Mouse (Mus musculus) heart, embryonic 16.5 days (tissue): ENCODE results near the gene Narf. TPM values are rescaled to one million over a fixed set of nuclear protein-coding genes. Genes with fewer than 3 reads are reported as not detected.

Experiments
- ATAC-seq: fragments of 200-750 bp; cut with Nextera tagmentation; replicated peaks from 2 replicates; pipeline ENCODE4 v1.8.0; 2017; ENCODE audit warnings: moderate number of reproducible peaks; ENCODE audit not compliant: insufficient read depth, low FRiP score; ENCODE audit errors: extremely low read depth
- H3K27ac ChIP-seq: fragments of 300-500 bp; sonication (generic); 2 replicates; pipeline ENCODE4 v1.5.1; 2014; ENCODE audit warnings: mild to moderate bottlenecking, low read length, control low read depth, moderate library complexity
- H3K27me3 ChIP-seq: fragments of 300-500 bp; sonication (generic); 2 replicates; pipeline ENCODE4 v1.6.1; 2014; ENCODE audit warnings: low read length, mixed read lengths; ENCODE audit not compliant: control insufficient read depth, insufficient read depth
- H3K36me3 ChIP-seq: fragments of 300-500 bp; sonication (generic); 2 replicates; pipeline ENCODE4 v1.6.1; 2014; ENCODE audit not compliant: control insufficient read depth, insufficient read depth
- H3K4me1 ChIP-seq: fragments of 300-500 bp; sonication (generic); 2 replicates; pipeline ENCODE4 v1.6.1; 2014; ENCODE audit warnings: low read length, mixed read lengths; ENCODE audit not compliant: control insufficient read depth, insufficient read depth
- H3K4me2 ChIP-seq: fragments of 300-500 bp; sonication (generic); 2 replicates; pipeline ENCODE4 v1.6.1; 2014; ENCODE audit warnings: low read depth, mild to moderate bottlenecking, control low read depth, low read length
- H3K4me3 ChIP-seq: fragments of 300-500 bp; sonication (generic); 2 replicates; pipeline ENCODE4 v1.5.1; 2014; ENCODE audit warnings: mild to moderate bottlenecking, control low read depth, low read length
- H3K9ac ChIP-seq: fragments of 300-500 bp; sonication (generic); 2 replicates; pipeline ENCODE4 v1.6.1; 2014; ENCODE audit warnings: low read length, control low read depth
- H3K9me3 ChIP-seq: fragments of 300-500 bp; sonication (generic); replicated peaks from 2 replicates; pipeline ENCODE4 v1.6.1; 2016; ENCODE audit warnings: low read length; ENCODE audit not compliant: control insufficient read depth
- WGBS: fragments of 180-500 bp; shearing (Covaris S2); extraction: QIAGEN DNeasy Blood & Tissue Kit; methylation state at CpG from one replicate; pipeline ENCODE4 v1.1.7; 2014; 5-methylcytosine and 5-hydroxymethylcytosine counted together
- polyA plus RNA-seq: library from polyadenylated mRNA; unstranded; fragments of >200 nt; fragmentation: Nextera tagmentation; extraction: Ambion mirVana; gene quantifications from 2 replicates; pipeline ENCODE4 v1.2.1, GENCODE M21; 2015

Gene Narf
- polyA plus RNA-seq, result 64.9 and 68.4 TPM in 2 replicates

- H3K4me3 ChIP-seq, result peak within 1 kb of the TSS; percentile 92
- WGBS, result under 1% methylated on average over 50 of the region's 50 CpGs
- peak; percentile 98 for ATAC-seq
These were observed at the start of gene Narf for GRCm38 (mm10) chr11:121236564-121237344. Gene Narf, plus strand, starts transcription at chr11:121237253.

DNA sequence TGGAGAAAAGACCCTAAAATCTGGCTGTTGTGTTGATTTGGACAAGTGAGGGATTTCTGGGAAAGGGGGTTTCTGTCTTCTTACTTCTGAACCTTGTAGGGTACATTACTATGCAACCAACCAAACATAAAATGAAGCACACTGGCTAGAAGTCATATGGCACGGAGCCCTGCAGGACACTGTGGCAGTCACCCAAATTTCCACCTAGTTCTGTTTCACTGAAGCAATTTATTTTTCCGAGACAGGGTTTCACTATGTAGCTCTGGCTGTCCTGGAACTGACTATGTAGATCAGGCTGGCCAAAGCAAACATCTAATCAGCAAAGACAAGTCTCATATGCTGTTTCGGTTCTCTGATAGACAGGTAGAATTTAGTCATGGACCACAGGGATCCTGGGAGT, 47.4 kb upstream of the Narf start:
- H3K9ac ChIP-seq, result no peak overlapping the region
- H3K27me3 ChIP-seq, result no peaks in the 10 kb centered on the region
- no peak overlapping the region for H3K27ac ChIP-seq
- no peaks in the 10 kb centered on the region for H3K36me3 ChIP-seq
- H3K4me2 ChIP-seq, result no peak overlapping the region
- H3K9me3 ChIP-seq, result no peaks in the 10 kb centered on the region
- WGBS, result 73% methylated on average over 3 of the region's 3 CpGs
- no peak overlapping the region for H3K4me3 ChIP-seq
- no peak for ATAC-seq
- no peaks in the 10 kb centered on the region for H3K4me1 ChIP-seq

More at GRCm38 (mm10) chr11:121236564-121237344, at the start of gene Narf:
- H3K27ac ChIP-seq, result peak within 1 kb of the TSS; percentile 100
- peak within 1 kb of the TSS; percentile 91 for H3K9ac ChIP-seq
- H3K9me3 ChIP-seq, result no peaks in the 10 kb centered on the region
- H3K4me1 ChIP-seq, result peaks cover 32% of the 10 kb centered on the region
- peaks cover 12% of the 10 kb centered on the region; the same call in 1 of the 2 replicates for H3K36me3 ChIP-seq
- no peaks in the 10 kb centered on the region for H3K27me3 ChIP-seq
- peak within 1 kb of the TSS; percentile 73 for H3K4me2 ChIP-seq

DNA sequence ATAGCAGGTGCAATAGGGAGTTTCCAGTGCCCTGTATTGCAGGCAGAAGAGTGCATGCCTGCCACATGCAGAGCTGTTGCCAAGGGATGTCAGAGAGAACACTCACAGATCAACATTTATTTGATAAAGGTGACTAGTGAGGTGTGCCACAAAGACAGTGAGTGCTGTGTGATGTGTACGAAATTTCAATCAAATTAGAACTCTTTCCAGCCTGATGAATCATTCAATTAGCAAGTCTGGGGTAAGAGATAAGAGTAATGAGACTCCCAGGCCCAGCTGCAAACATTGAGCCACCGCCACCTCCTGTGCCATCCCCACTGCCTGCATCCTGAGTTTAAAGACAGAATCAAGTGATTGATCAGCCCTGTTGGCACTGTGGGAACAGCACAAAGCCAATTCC, 44.3 kb upstream of the Narf start:
- Histone ChIP-seq H3K9ac (no peak overlapping the region), H3K36me3 (no peaks in the 10 kb centered on the region), H3K4me1 (no peaks in the 10 kb centered on the region), H3K27ac (no peak overlapping the region), H3K27me3 (no peaks in the 10 kb centered on the region), H3K4me2 (no peak overlapping the region), H3K4me3 (no peak overlapping the region), H3K9me3 (no peaks in the 10 kb centered on the region)
- no peak for ATAC-seq
- WGBS, result 68% methylated on average over 2 of the region's 2 CpGs

GRCm38 (mm10) chr11:121193415-121193814, 43.6 kb upstream of the Narf start:
- no peaks in the 10 kb centered on the region for H3K4me1 ChIP-seq
- no peak for ATAC-seq
- no peaks in the 10 kb centered on the region for H3K27me3 ChIP-seq
- H3K9ac ChIP-seq, result no peak overlapping the region
- H3K36me3 ChIP-seq, result no peaks in the 10 kb centered on the region
- no peaks in the 10 kb centered on the region for H3K9me3 ChIP-seq
- no peak overlapping the region for H3K27ac ChIP-seq
- H3K4me3 ChIP-seq, result no peak overlapping the region
- H3K4me2 ChIP-seq, result no peak overlapping the region
- WGBS, result 84% methylated on average over 3 of the region's 3 CpGs

DNA sequence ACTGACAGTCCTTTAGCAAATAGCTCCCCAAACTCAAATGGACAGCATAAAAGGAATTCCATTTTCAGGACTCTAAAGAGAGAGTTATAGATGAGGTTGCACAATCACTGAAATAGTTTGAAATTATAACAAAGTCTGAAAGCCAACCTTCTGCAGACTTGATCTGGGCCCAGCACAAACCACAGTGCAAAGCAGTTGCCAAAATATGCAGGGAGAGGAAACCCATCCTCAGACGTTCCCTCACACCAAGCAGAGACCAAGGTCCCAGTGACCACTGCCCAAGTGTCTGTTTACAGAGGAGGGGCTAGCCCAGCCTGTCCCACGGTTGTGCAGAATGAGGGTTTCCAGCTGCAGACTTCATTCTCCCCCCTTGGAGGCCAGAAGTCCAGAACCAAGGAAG, 38.4 kb upstream of the Narf start:
- Histone ChIP-seq H3K4me1 (0 out of 2 replicates have a peak, but pooled peaks cover 3% of the 10 kb centered on the region), H3K4me2 (no peak overlapping the region), H3K36me3 (no peaks in the 10 kb centered on the region), H3K9me3 (no peaks in the 10 kb centered on the region), H3K4me3 (no peak overlapping the region), H3K27ac (no peak overlapping the region), H3K9ac (no peak overlapping the region), H3K27me3 (no peaks in the 10 kb centered on the region)
- 38% methylated on average over 2 of the region's 2 CpGs for WGBS
- no peak for ATAC-seq

GRCm38 (mm10) chr11:121199851-121200250, 37.2 kb upstream of the Narf start:
- no peaks in the 10 kb centered on the region for H3K36me3 ChIP-seq
- H3K27me3 ChIP-seq, result no peaks in the 10 kb centered on the region
- H3K9me3 ChIP-seq, result no peaks in the 10 kb centered on the region
- no peak overlapping the region for H3K9ac ChIP-seq
- WGBS, result 79% methylated on average over 4 of the region's 4 CpGs
- H3K4me2 ChIP-seq, result no peak overlapping the region
- no peak overlapping the region for H3K27ac ChIP-seq
- H3K4me3 ChIP-seq, result no peak overlapping the region
- peaks cover 6% of the 10 kb centered on the region; the same call in 1 of the 2 replicates for H3K4me1 ChIP-seq
- no peak for ATAC-seq

DNA sequence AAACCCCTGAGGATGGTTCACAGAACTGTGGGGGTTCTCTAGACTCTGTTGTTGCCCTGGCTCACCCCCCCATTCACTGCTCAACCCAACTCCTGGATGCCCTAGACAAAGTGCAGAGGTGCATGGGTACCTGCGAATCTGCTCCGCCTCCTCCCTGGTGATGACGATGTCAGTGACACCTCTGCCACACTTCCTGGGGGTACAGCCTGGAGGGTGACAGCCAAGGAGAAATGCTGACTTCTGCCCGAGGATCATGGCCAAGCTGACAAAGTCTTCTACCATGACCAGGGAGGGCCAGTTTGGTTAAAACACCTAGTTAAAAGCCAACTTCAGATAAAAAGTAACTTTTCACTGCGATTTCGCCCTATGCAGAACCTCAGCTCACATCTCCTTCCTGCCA, 36.3 kb upstream of the Narf start:
- Histone ChIP-seq H3K27ac (no peak overlapping the region), H3K27me3 (no peaks in the 10 kb centered on the region), H3K36me3 (no peaks in the 10 kb centered on the region), H3K4me1 (peaks cover 11% of the 10 kb centered on the region), H3K9me3 (no peaks in the 10 kb centered on the region), H3K4me2 (no peak overlapping the region), H3K9ac (no peak overlapping the region), H3K4me3 (no peak overlapping the region)
- no peak for ATAC-seq
- 89% methylated on average over 6 of the region's 6 CpGs for WGBS

DNA sequence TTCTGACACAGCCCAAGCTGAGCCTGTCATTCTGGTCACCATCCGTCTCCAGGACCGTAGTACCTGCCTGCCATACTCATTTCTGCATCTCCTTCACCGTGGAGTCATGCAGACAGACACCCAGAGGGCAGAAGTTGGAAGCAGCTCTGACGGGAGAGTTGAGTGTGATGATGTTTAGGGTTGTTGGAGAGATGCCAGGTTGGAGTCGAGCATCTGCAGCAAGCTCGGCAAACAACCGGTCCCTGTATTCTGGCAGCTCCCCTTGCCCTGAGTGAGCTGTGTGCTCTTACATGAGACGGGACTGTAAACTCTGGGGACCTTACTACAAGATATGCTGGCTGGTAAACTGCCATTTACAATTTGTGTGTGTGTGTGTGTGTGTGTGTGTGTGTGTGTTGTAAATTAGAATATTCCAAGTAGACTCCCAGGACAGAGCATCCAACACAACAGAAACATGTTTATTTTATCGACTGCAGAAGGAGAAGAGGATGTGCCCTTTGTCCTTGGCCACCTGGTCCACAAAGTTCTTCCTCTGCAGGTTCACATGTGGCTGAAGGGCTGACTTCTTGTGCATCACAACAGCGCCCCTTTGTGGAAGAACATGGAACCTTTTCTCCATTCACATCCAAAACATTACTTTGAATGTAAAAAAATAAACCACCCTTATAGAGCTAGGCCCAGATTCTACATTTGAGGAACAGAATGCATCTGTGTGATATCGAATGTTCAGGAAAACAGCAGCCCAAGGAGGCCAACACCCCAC, 35.4 kb upstream of the Narf start:
- Histone ChIP-seq H3K9ac (no peak overlapping the region), H3K4me2 (no peak overlapping the region), H3K4me3 (no peak overlapping the region), H3K4me1 (peaks cover 11% of the 10 kb centered on the region), H3K9me3 (no peaks in the 10 kb centered on the region), H3K36me3 (no peaks in the 10 kb centered on the region), H3K27me3 (no peaks in the 10 kb centered on the region), H3K27ac (no peak overlapping the region)
- WGBS, result 38% methylated on average over 11 of the region's 11 CpGs
- ATAC-seq, result no peak

DNA sequence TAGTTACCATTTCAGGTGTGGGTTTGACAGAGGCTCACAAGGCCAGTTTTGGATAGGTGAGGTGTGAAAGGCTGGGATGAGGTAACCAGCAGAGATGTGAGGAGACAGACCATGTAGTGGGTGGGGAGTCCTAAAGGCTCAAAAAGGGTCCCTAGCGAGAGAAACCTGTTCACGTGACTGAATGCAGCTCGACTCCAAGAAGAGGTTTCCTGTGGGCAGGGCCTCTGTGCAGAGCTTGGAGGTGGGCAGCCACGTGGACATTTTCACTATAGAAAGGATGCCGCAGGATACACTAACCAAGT, 33.2 kb upstream of the Narf start:
- H3K27ac ChIP-seq, result no peak overlapping the region
- H3K4me2 ChIP-seq, result peak overlapping the region; percentile 90
- H3K4me3 ChIP-seq, result peak overlapping the region; percentile 69
- H3K27me3 ChIP-seq, result no peaks in the 10 kb centered on the region
- WGBS, result 0% methylated on average over 5 of the region's 5 CpGs
- peaks cover 6% of the 10 kb centered on the region; the same call in 1 of the 2 replicates for H3K36me3 ChIP-seq
- H3K9me3 ChIP-seq, result no peaks in the 10 kb centered on the region
- ATAC-seq, result no peak
- peaks cover 11% of the 10 kb centered on the region for H3K4me1 ChIP-seq
- H3K9ac ChIP-seq, result no peak overlapping the region
